Mouse (Mus musculus) G1E-ER4 (cell line): ENCODE results near the gene 4930556J24Rik. TPM values are rescaled to one million over a fixed set of nuclear protein-coding genes. Genes with fewer than 3 reads are reported as not detected.

Experiments used
- GATA1 ChIP-seq: IDR thresholded peaks from one replicate; pipeline ENCODE4 v1.8.0; 2012; ENCODE audit warnings: low read length, inconsistent platforms
- polyA plus RNA-seq: library from polyadenylated mRNA; stranded (reverse); fragments of >175 nt; gene quantifications from 2 replicates; pipeline ENCODE4 v1.2.3, GENCODE M21; 2012

The 4930556J24Rik gene
- polyA plus RNA-seq, 1 experiment: not detected

DNA sequence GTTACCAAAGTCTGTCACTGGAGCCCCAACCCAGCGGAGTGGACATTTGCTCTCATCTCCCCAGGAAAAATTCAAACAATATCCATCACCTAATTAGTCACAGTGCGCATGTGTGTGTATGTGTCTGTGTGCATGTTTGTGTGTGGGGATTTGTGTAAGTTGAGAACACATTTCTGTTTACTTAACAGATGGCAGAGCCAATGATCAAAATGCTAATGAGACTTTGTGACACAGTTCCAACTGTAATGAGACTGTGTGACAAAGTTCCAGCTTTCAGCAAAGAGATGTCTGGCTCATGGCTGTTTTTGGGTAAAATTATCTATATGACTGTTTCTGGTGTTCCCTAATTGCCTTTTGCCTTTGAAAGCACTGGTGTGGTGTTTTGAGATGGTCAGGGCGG lies 40.3 kb downstream of the 4930556J24Rik start:
- TF ChIP-seq GATA1: no peak

DNA sequence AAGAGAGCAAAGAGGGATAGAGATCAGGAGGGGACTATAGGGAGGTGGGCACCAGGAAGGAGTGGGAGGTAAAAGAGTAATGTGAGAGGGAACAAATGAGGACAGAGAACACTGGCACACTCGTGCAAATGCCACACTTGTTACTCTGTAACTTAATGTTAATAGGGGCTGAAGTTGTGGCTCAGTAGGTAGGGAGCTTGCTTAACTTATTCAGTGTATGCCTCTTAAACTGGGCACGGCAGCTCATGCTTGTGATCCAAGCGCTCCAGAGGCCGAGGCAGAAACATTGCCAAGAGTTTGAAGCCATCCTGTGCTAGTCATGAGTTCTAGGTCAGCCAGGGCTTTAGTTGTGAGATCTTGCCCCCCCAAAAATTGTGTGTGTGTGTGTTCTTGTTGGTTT lies 41.4 kb downstream of the 4930556J24Rik start:
- TF ChIP-seq GATA1: no peak

DNA sequence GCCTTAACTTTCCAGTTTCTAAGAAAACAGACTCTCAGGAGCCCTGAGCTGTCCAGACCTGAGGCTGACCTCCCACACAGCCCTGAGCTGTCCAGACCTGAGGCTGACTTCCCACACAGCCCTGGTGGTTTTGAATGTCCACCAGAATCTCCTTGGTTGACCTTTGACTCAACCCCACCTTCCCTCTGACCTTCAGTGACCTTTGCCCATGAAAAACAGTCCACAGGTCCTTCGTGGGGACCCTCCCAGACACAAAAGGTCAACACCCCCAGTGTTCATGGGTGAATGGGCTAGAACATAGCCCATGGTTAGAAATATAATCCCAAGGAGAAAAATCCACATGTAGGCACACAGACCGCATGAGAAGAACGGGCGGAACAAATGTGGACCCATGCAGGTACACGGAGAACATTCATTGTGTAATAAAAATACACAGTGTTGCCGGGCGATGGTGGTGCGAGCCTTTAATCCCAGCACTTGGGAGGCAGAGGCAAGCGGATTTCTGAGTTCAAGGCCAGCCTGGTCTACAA lies 42.8 kb downstream of the 4930556J24Rik start:
- TF ChIP-seq GATA1: no peak

DNA sequence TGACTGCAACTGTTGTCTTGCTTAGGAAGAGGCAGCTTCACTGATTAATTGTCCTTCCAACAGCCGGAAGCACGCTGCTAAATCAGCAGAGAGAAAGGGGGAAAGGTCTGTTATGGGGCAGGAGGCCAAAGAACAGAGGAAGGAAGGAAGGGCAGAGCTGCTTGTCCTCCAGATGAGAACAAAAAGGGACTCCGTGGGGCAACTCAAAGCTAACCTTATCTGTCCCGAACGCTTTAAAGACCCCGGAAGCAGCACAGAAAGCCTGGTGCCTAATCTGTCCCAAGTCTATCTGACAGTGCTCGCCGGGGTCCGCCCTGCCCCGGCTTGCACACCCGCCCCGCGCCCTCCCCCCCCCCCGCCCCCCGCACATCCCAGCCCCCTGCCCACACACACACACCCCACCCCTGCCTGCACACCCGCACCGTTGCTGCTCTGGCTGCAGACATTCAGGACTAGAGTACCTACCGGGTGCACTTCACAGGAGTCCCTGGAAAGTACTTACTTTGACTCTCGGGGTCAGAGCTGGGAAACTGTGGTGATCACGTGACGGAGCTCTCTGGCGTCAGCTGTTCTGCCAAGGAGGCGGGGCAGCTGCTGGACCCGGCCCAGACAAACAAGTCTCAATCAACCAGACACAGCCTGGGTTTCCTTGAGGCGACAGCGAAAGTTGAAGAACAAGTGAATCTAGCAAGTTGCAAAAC lies 44.9 kb downstream of the 4930556J24Rik start, which contains the start of gene Tcn2:
Gene Tcn2 (minus strand): TSS at position 649 of the 701 bp plus-strand sequence.
- no peak for TF ChIP-seq GATA1

DNA sequence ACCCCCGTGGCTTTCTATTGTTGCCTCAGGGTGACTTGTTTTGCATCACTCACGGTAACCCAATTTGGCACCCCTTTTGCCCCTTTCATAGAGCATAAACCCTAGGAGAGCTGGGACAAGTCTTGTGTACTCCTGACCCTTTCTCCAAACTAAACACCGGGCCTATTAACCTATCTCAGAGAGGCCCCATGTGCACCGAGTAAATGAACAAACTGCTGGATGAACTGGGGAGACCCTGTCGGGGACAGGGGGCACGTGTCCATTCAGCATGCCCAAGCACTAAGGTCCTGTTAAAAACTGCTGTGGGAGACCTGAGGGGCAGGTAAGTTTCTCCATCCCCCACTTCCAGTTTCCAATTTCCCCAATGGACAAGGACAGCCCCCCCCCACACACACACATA lies 45.6 kb downstream of the 4930556J24Rik start:
- no peak for TF ChIP-seq GATA1

DNA sequence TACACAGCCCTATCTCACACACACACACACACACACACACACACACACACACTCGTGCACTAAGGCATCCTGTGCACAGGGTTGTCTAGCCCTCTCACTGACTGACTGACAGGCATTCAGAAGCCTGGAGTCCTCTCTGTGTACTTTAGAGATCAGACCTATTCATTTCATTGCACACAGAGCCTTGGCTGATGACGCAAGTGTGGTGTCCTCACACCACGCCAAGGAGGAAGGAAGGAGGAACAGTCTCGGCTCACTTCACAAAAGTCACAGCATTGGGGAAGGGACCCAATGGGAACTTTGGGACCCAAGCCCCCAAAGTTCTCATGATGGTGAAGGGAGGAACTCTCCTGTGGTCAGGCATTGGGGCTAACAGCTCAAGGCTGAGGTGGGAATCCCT lies 46.6 kb downstream of the 4930556J24Rik start:
- TF ChIP-seq GATA1: no peak

DNA sequence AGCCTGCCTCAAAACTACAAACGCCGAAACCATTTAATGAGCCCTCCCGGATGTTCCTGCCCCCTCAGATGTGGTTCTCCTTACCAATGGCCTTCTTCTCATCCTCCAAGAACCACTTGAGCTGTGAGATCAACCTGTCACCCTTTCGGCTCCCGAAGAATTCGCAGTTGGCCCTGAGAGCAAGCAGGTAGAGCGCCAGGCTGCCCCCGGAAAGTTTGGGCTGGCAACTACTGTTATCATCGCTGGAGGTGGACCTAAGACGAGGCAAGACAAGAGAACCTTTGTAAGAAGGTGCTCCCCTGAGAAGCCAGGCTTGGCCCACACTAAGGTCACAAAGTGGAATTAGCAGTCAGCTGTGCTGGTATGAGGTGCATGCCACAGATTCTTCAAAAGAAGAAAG lies 50.7 kb downstream of the 4930556J24Rik start:
- TF ChIP-seq GATA1: no peak

DNA sequence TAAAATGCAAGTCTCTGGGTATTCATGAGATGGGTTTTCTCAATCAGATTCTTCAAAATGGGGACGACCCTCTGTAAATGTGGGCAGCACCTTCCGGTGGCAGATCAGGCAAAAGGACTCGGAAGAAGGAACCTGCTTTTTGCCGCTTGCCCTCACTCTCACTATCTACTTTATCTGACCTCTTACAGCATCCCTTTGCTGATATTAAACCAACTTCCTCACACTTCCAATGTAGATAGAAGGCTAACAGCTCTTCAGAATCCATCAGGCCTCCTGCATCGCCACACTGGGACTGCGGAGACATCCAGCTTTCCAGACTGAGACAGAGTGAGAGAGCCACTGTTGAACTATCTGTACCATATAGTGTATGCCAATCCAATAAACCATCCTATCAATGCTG lies 53.8 kb downstream of the 4930556J24Rik start:
- no peak for TF ChIP-seq GATA1

DNA sequence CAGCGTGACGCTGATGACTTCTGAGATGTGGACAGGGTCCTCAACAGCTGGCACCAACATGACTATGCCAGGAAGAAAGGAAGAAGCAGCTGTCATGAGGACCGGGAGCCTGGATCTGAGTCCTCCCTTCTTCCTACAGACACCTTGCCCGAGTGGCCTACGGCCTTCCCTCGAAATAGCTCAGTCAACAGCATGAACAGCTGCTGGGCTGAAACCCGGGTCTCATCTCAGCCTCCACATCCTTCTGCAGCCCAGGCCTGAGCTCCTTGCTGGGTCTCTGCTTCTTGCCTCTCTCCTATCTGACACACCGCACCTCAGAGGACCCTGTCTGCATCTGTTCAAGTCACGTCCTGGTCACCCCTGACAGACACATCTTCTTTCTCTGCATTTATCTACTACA lies 54.5 kb downstream of the 4930556J24Rik start:
- TF ChIP-seq GATA1: no peak

DNA sequence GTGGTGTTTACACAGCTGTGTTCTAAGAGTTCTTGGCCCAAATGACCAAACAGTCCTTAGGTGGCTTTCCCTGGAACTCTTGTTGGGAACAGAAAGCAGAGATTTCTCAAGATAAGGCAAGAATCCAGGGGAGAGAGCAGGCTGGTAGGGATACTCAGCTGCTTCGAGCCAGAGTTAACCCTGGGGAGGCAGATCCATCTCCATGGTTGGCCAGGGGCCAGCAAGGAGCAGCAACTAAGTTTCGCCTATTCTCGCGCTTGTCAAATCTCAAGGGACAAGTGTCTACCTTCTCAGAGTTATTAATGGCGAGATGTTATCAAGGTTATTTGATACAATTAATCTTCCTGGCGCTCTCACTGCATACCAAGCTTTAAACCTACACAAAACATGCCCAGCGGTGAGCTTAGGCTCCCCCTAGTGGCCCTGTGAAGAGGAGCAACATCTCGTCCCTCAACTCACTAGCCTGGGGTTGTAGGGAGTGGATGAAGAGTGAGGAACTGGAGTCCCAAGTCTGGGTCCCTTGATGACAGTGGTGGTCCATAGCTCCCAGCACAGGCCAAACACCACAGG lies 55.2 kb downstream of the 4930556J24Rik start:
- TF ChIP-seq GATA1: no peak

DNA sequence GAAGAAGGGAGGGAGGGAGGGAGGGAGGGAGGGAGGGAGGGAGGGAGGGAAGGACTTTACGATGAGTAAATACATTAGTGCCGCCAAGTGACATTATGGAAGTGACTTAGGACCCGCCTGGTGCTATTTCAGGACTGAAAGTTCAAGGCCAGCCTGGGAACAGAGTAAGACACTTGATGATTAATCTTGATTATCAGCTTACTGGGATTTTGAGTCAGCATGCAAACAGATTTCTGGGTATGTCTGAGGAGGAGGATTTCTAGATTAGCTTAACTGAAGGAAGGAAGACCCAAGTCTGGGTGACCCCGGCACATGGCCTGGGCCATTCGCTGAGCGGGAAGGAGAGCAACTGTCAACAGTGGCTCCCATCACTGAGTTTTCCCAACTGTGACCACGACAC lies 56.1 kb downstream of the 4930556J24Rik start:
- no peak for TF ChIP-seq GATA1

DNA sequence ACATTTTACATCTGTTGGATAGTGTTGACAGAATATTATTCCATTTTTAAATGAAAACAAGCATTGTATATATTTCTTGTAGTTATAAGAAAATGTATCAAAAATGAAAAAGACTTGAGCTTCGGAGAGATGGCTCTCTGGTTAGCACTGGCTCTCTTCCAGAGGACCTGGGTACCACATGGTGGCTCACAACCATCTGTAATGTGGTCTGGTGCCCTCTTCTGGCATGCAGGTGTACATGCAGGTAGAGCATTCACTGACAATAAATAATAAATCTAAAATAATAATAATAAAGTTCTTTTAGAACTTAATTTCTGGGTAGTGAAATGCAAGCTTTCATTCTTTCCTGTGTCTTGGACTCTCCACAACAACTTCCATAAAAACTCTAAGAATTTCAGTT lies 57.8 kb downstream of the 4930556J24Rik start:
- TF ChIP-seq GATA1: no peak

DNA sequence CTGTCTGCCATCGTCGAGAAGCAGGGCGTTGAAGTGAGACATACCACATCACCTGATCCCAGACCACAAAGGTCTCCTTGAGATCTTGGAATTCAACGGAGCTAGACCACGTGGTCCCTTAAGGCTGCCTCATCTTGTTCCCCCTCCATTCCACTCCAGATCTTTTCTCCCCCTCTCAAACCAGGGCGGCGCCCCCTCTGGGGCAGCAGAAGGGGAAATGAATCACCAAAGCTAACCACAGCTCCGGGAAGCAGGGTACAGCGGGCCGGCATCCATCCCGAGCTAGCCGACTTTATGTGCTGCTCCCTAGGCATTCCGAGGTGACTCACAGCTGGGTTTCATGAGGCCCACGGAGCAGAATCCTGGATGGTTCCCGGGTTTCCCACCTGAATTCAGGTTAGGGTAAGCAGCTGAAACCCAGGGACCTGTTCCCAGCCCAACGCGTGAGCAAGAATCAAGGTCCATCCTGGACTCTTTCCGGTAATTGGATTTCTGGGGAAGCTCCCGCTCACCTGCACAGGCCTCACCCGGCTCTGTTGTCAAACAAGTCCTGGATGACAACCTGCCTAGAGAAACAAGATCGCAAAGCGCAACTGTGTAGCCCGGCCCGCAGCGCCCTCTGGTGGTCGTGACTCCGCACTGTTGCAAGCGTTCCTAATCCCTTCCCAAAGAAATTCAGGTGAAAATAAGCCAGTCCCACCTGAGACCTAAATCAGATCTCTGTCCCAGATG lies 62.3 kb downstream of the 4930556J24Rik start, which contains the start of gene Slc35e4:
Gene Slc35e4 (minus strand): TSS at position 556 of the 732 bp plus-strand sequence.
- TF ChIP-seq GATA1: no peak

DNA sequence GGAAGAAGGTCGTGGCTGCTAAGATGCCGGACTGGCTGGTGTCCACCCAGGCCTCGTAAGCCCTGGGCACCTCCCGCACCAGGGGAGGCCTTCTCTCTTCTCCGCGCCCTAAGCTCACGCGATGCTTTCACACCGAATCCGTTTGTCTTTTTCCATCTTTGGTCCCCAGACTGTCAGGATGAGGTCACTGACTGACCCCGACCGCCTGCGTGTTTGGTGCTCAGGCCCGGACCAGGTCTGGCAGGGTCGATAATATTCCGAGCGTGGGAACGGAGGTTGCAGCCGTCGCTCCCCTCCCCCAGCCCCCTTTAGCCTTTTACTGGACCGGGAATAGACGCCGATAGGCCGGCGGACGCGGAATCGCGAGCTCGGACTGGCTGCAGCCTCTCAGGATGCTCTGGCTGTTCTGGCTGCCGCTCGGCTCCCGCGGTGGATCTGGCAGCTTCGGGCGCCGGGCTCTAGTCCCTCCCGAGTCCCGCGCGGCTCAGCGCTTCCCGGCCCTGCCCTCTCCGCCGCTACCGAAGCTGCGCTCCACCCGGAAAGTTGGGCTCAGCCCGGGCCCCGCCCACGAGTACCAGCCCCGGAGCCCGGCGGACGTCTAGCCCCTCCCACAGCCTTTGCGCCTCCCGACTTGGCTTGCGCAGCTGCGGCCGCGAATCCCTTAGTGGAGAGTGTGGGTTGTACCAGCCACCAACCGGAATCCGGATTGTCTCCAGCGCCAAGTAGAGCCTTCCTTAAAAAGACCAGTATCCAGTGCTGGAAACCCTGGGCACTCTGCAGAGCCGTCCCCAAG lies 63.1 kb downstream of the 4930556J24Rik start:
- TF ChIP-seq GATA1: no peak

DNA sequence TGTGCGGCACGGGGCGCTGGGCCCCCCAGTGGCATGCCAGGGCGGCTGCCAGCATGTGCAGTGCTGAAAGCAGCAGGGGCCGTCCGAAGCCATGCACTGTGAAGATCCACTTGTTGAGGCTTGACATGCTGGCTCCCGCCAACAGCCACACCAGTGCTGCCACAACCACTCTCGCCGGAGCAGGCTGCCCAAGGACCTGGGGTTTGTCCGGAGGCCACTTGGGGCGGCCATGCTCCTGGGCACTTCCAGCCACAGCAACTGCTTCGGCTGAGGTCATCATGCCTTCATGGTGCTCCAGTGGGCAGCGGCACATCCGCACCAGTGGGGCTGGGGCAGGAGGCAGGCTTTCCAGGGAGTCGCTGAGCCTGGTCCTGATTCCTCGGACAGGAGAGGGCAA lies 63.7 kb downstream of the 4930556J24Rik start:
- TF ChIP-seq GATA1: no peak
